Mouse (Mus musculus) kidney, postnatal 10 days (tissue): ENCODE results near the gene Fam83d.
"Not testable (repeated sequence)": the region's sequence is repeated elsewhere in the genome, so short reads cannot be mapped to it uniquely, and the experiment has no call there.

Experiments used
- DNase-seq: peaks from one replicate; pipeline ENCODE4 v3.0.0; 2021; ENCODE audit warnings: mixed read lengths

Fam83d gene

GRCm38 (mm10) chr2:158767742-158768339 lies at the start of gene Fam83d:
TSS of gene Fam83d (plus strand) at chr2:158768093.
- peak; percentile 98 for DNase-seq

GRCm38 (mm10) chr2:158718816-158719549 lies 48.9 kb upstream of the Fam83d start:
- peak; percentile 48 for DNase-seq

- no peak for DNase-seq
These were observed 47.0 kb upstream of the Fam83d start for GRCm38 (mm10) chr2:158720715-158721370.

- no peak for DNase-seq
These were observed 46.4 kb upstream of the Fam83d start for GRCm38 (mm10) chr2:158721481-158721880.

- no peak for DNase-seq
These were observed 45.8 kb upstream of the Fam83d start for GRCm38 (mm10) chr2:158722135-158722534.

- peak; percentile 46 for DNase-seq
These were observed 44.8 kb upstream of the Fam83d start for GRCm38 (mm10) chr2:158722991-158723551.

- DNase-seq: no peak
These were observed 44.1 kb upstream of the Fam83d start for GRCm38 (mm10) chr2:158723806-158724205.

GRCm38 (mm10) chr2:158726252-158726651 lies 41.6 kb upstream of the Fam83d start:
- no peak for DNase-seq

GRCm38 (mm10) chr2:158728061-158728815 lies 39.7 kb upstream of the Fam83d start:
- peak; percentile 70 for DNase-seq

- DNase-seq: no peak
These were observed 37.0 kb upstream of the Fam83d start for GRCm38 (mm10) chr2:158730896-158731295.

- DNase-seq: no peak
These were observed 35.4 kb upstream of the Fam83d start for GRCm38 (mm10) chr2:158732521-158732920.

GRCm38 (mm10) chr2:158733136-158733535 lies 34.8 kb upstream of the Fam83d start:
- DNase-seq: no peak

GRCm38 (mm10) chr2:158733914-158734313 lies 34.0 kb upstream of the Fam83d start:
- DNase-seq: peak; percentile 63

GRCm38 (mm10) chr2:158734500-158735152 lies 33.3 kb upstream of the Fam83d start:
- DNase-seq: peak; percentile 76

- DNase-seq: no peak
These were observed 32.6 kb upstream of the Fam83d start for GRCm38 (mm10) chr2:158735340-158735739.

GRCm38 (mm10) chr2:158736247-158736646 lies 31.6 kb upstream of the Fam83d start:
- DNase-seq: not testable (repeated sequence)

GRCm38 (mm10) chr2:158738591-158738990 lies 29.3 kb upstream of the Fam83d start:
- DNase-seq: no peak

GRCm38 (mm10) chr2:158739113-158739512 lies 28.8 kb upstream of the Fam83d start:
- no peak for DNase-seq

GRCm38 (mm10) chr2:158741011-158741501 lies 26.8 kb upstream of the Fam83d start:
- no peak for DNase-seq

- no peak for DNase-seq
These were observed 25.5 kb upstream of the Fam83d start for GRCm38 (mm10) chr2:158742431-158742830.

GRCm38 (mm10) chr2:158743518-158744141 lies 24.3 kb upstream of the Fam83d start:
- DNase-seq: no peak
